Mouse (Mus musculus): ENCODE results near the gene Hsd17b11. TPM values are rescaled to one million over a fixed set of nuclear protein-coding genes. Genes with fewer than 3 reads are reported as not detected.

The Hsd17b11 gene
- total and polyA plus RNA-seq, 3 experiments, result 9.4 to 25.8 (median 15.3) TPM

DNA sequence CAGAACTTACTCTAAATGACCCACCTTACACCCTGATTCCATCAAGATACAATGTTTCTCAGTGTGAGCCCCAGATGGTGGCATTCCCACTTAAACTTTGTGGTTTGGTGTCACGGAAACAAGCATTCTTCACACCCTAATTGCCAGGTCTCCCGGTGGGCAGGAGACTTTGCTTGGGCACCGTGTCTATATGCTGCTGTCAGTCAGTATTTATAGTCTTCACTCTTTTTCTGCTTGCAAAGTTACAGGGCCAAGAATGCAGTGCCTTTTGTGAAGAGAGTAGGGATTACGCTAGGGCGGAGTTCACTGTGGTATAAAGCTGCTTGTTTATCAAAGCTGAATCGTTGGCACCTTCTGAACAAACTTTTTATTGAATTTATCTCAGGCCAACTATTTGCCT, 78.5 kb downstream of the Hsd17b11 start:
- in situ Hi-C loops (cut with MboI; ENCODE audit: low pct_ligation_motif_present, low pct_unique_long_range_greater_than_20kb, low sequenced_read_pairs) (no loop called here), dilution Hi-C loops (cut with MboI; ENCODE audit: extremely low pct_ligation_motif_present, extremely low pct_unique_long_range_greater_than_20kb, low sequenced_read_pairs) (no loop called here)
- TF ChIP-seq MAX (IDR thresholded peaks at IDR 0.05; ENCODE audit: low read length), result no peak
- no peak for TF ChIP-seq JUN (IDR thresholded peaks at IDR 0.05; ENCODE audit: insufficient read depth, low read depth, low read length)
- no peak for TF ChIP-seq NELFE (IDR thresholded peaks at IDR 0.05; ENCODE audit: low read depth, low read length)
- no peak for TF ChIP-seq IRF4 (IDR thresholded peaks at IDR 0.05; ENCODE audit: low read depth, low read length)
- no peak for TF ChIP-seq SIN3A (IDR thresholded peaks at IDR 0.05; ENCODE audit: low read length)
- no peak for TF ChIP-seq MYC (IDR thresholded peaks at IDR 0.05; ENCODE audit: low read depth, low read length)
- TF ChIP-seq RAD21 (IDR thresholded peaks at IDR 0.05; ENCODE audit: low read depth, low read length), result no peak
- no peak for TF ChIP-seq ETS1 (conservative IDR thresholded peaks at IDR 0.05; ENCODE audit: low read depth, low read length)
- TF ChIP-seq TCF12 (IDR thresholded peaks at IDR 0.05; ENCODE audit: low read depth, low read length), result no peak
- TF ChIP-seq RCOR1 (conservative IDR thresholded peaks at IDR 0.05; ENCODE audit: low read depth, low read length), result no peak
- no peak for DNase-seq (ENCODE audit: extremely low read depth)
- Histone ChIP-seq H3K4me1 (ENCODE audit: control insufficient read depth in 1 of 2, insufficient read depth in 2 of 2) (no peaks in the 10 kb centered on the region), H3K36me3 (replicated peaks in 1 of 2; ENCODE audit: control insufficient read depth in 1 of 2, insufficient read depth in 1 of 2, low read length in 1 of 2) (no peaks in the 10 kb centered on the region), H3K27me3 (replicated peaks) (peaks cover 2% of the 10 kb centered on the region), H3K9me3 (replicated peaks; ENCODE audit: low read length) (peaks cover 3% of the 10 kb centered on the region), H3K27ac (ENCODE audit: insufficient read depth, low read depth) (no peak overlapping the region), H3K79me2 (replicated peaks; ENCODE audit: control insufficient read depth, extremely low read depth, insufficient read depth, poor library complexity, severe bottlenecking) (no peaks in the 10 kb centered on the region), H3K4me3 (replicated peaks in 1 of 3; ENCODE audit: low read depth in 2 of 3, low read length in 2 of 3, poor library complexity in 1 of 3) (no peak overlapping the region), H3K9ac (ENCODE audit: insufficient read depth, low read depth) (no peak overlapping the region), H3K4me2 (ENCODE audit: insufficient read depth, low read depth, poor library complexity, severe bottlenecking) (no peak overlapping the region)

GRCm38 (mm10) chr5:103939856-103940255, 81.9 kb downstream of the Hsd17b11 start:
- dilution Hi-C loops (cut with MboI; ENCODE audit: extremely low pct_ligation_motif_present, extremely low pct_unique_long_range_greater_than_20kb, low sequenced_read_pairs), result no loop called here
- in situ Hi-C loops (cut with MboI; ENCODE audit: low pct_ligation_motif_present, low pct_unique_long_range_greater_than_20kb, low sequenced_read_pairs), result no loop called here
- Histone ChIP-seq H3K27ac (ENCODE audit: insufficient read depth, low read depth) (no peak overlapping the region), H3K9me3 (replicated peaks; ENCODE audit: low read length) (peaks cover 7% of the 10 kb centered on the region), H3K4me1 (ENCODE audit: control insufficient read depth in 1 of 2, insufficient read depth in 2 of 2) (peaks cover 0 to 2% of the 10 kb centered on the region in 2 experiments; a peak in 1 of 4 replicates), H3K4me3 (replicated peaks in 1 of 3; ENCODE audit: low read depth in 2 of 3, low read length in 2 of 3, poor library complexity in 1 of 3) (no peak overlapping the region), H3K79me2 (replicated peaks; ENCODE audit: control insufficient read depth, extremely low read depth, insufficient read depth, poor library complexity, severe bottlenecking) (no peaks in the 10 kb centered on the region), H3K4me2 (ENCODE audit: insufficient read depth, low read depth, poor library complexity, severe bottlenecking) (no peak overlapping the region), H3K36me3 (replicated peaks in 1 of 2; ENCODE audit: control insufficient read depth in 1 of 2, insufficient read depth in 1 of 2, low read length in 1 of 2) (no peaks in the 10 kb centered on the region), H3K9ac (ENCODE audit: insufficient read depth, low read depth) (no peak overlapping the region), H3K27me3 (replicated peaks) (peaks cover 2% of the 10 kb centered on the region)
- TF ChIP-seq BHLHE40 (IDR thresholded peaks at IDR 0.05; ENCODE audit: low read depth, low read length), result no peak
- no peak for TF ChIP-seq MAZ (IDR thresholded peaks at IDR 0.05; ENCODE audit: low read depth, low read length)
- no peak for TF ChIP-seq USF2 (conservative IDR thresholded peaks at IDR 0.05; ENCODE audit: low read depth, low read length)
- TF ChIP-seq CTCF (conservative IDR thresholded peaks at IDR 0.05 in 1 of 2, IDR thresholded peaks at IDR 0.05 in 1 of 2; ENCODE audit: low read depth in 2 of 2, low read length in 2 of 2), result no peak
- DNase-seq (ENCODE audit: extremely low read depth), result no peak

Other genes starting within 250 kb of the Hsd17b11 start
- gene Klhl8, start 110.7 kb downstream of the Hsd17b11 start, total RNA-seq (2012; rRNA removed), result 10.1 and 15.6 TPM in 2 replicates
- gene Klhl8, start 110.7 kb downstream of the Hsd17b11 start, total RNA-seq (2014; rRNA removed), result 5.4 and 5.7 TPM in 2 replicates
- gene Klhl8, start 110.7 kb downstream of the Hsd17b11 start, polyA plus RNA-seq (2012; ENCODE audit: insufficient read length, low read depth), result 3.4 and 4.5 TPM in 2 replicates
- gene Hsd17b13, start 44.5 kb downstream of the Hsd17b11 start, total RNA-seq (2012; rRNA removed), result 0.55 and 0.64 TPM in 2 replicates
- gene Hsd17b13, start 44.5 kb downstream of the Hsd17b11 start, total RNA-seq (2014; rRNA removed), result 0.36 TPM in 1 of 2 replicates, not detected in the other
- 0.23 and 0.37 TPM in 2 replicates for gene Hsd17b13, start 44.5 kb downstream of the Hsd17b11 start, polyA plus RNA-seq (2012; ENCODE audit: insufficient read length, low read depth)
- gene Nudt9, start 24.4 kb upstream of the Hsd17b11 start, total RNA-seq (2012; rRNA removed), result 58.5 and 63.8 TPM in 2 replicates
- 63.5 and 65.3 TPM in 2 replicates for gene Nudt9, start 24.4 kb upstream of the Hsd17b11 start, total RNA-seq (2014; rRNA removed)
- 83.8 and 92.8 TPM in 2 replicates for gene Nudt9, start 24.4 kb upstream of the Hsd17b11 start, polyA plus RNA-seq (2012; ENCODE audit: insufficient read length, low read depth)
- gene Gm17660, start 55.7 kb upstream of the Hsd17b11 start, total RNA-seq (2012; rRNA removed), result not detected in 2 replicates
- not detected in 2 replicates for gene Gm17660, start 55.7 kb upstream of the Hsd17b11 start, total RNA-seq (2014; rRNA removed)
- not detected in 2 replicates for gene Gm17660, start 55.7 kb upstream of the Hsd17b11 start, polyA plus RNA-seq (2012; ENCODE audit: insufficient read length, low read depth)
- not detected in 2 replicates for gene Sparcl1, start 91.8 kb upstream of the Hsd17b11 start, total RNA-seq (2012; rRNA removed)
- gene Sparcl1, start 91.8 kb upstream of the Hsd17b11 start, total RNA-seq (2014; rRNA removed), result not detected in 2 replicates
- not detected in 2 replicates for gene Sparcl1, start 91.8 kb upstream of the Hsd17b11 start, polyA plus RNA-seq (2012; ENCODE audit: insufficient read length, low read depth)
- not detected in 2 replicates for gene Dspp, start 148.8 kb upstream of the Hsd17b11 start, total RNA-seq (2012; rRNA removed)
- gene Dspp, start 148.8 kb upstream of the Hsd17b11 start, total RNA-seq (2014; rRNA removed), result not detected in 2 replicates
- not detected in 2 replicates for gene Dspp, start 148.8 kb upstream of the Hsd17b11 start, polyA plus RNA-seq (2012; ENCODE audit: insufficient read length, low read depth)
- gene Dmp1, start 180.7 kb upstream of the Hsd17b11 start, total RNA-seq (2012; rRNA removed), result 0.08 TPM in 1 of 2 replicates, not detected in the other
- gene Dmp1, start 180.7 kb upstream of the Hsd17b11 start, total RNA-seq (2014; rRNA removed), result 0.12 and 0.14 TPM in 2 replicates
- gene Dmp1, start 180.7 kb upstream of the Hsd17b11 start, polyA plus RNA-seq (2012; ENCODE audit: insufficient read length, low read depth), result 0.84 and 0.93 TPM in 2 replicates

All from CH12.LX (cell line).